Mouse (Mus musculus) stomach, postnatal 0 days (tissue): ENCODE results near the gene Rpl23a. TPM values are rescaled to one million over a fixed set of nuclear protein-coding genes. Genes with fewer than 3 reads are reported as not detected.

Experiments used
- ATAC-seq: fragments of 200-750 bp; cut with Nextera tagmentation; 2 replicates; pipeline ENCODE4 v1.8.0; 2017; ENCODE audit not compliant: low FRiP score, low TSS enrichment
- DNase-seq: peaks from one replicate; pipeline ENCODE4 v3.0.0-alpha.2; 2016; ENCODE audit warnings: low spot score
- H3K27ac ChIP-seq: fragments of 300-500 bp; sonication (generic); replicated peaks from 2 replicates; pipeline ENCODE4 v1.5.1; 2014; ENCODE audit warnings: mild to moderate bottlenecking, control low read depth
- H3K27me3 ChIP-seq: fragments of 300-500 bp; sonication (generic); 2 replicates; pipeline ENCODE4 v1.6.1; 2014; ENCODE audit warnings: low read length; ENCODE audit not compliant: control insufficient read depth, insufficient read depth
- H3K36me3 ChIP-seq: fragments of 300-500 bp; sonication (generic); 2 replicates; pipeline ENCODE4 v1.6.1; 2014; ENCODE audit warnings: low read length, mixed read lengths; ENCODE audit not compliant: control insufficient read depth, insufficient read depth
- H3K4me1 ChIP-seq: fragments of 300-500 bp; sonication (generic); replicated peaks from 2 replicates; pipeline ENCODE4 v1.6.1; 2014; ENCODE audit warnings: antibody characterized with exemption; ENCODE audit not compliant: control insufficient read depth, insufficient read depth
- H3K4me2 ChIP-seq: fragments of 300-500 bp; sonication (generic); replicated peaks from 2 replicates; pipeline ENCODE4 v1.6.1; 2014; ENCODE audit warnings: low read depth, mild to moderate bottlenecking, control low read depth, moderate library complexity
- H3K4me3 ChIP-seq: fragments of 300-500 bp; sonication (generic); 2 replicates; pipeline ENCODE4 v1.5.1; 2014; ENCODE audit warnings: low read depth, low read length, control low read depth
- H3K9ac ChIP-seq: fragments of 300-500 bp; sonication (generic); 2 replicates; pipeline ENCODE4 v1.6.1; 2014; ENCODE audit warnings: mild to moderate bottlenecking, low read length, control low read depth, mixed read lengths
- H3K9me3 ChIP-seq: fragments of 300-500 bp; sonication (generic); 2 replicates; pipeline ENCODE4 v1.6.1; 2016; ENCODE audit warnings: low read length; ENCODE audit not compliant: control insufficient read depth
- CTCF ChIP-seq: IDR thresholded peaks from 2 replicates; pipeline ENCODE4 v1.5.1; 2016; ENCODE audit warnings: antibody characterized with exemption, low read depth, mild to moderate bottlenecking, moderate library complexity
- EP300 ChIP-seq: optimal IDR thresholded peaks from 2 replicates; pipeline ENCODE3; 2016; ENCODE audit warnings: antibody characterized with exemption
- WGBS: fragments of 180-500 bp; shearing (Covaris S2); extraction: QIAGEN DNeasy Blood & Tissue Kit; methylation state at CpG from one replicate; pipeline ENCODE4 v1.1.7; 2014; 5-methylcytosine and 5-hydroxymethylcytosine counted together
- polyA plus RNA-seq: library from polyadenylated mRNA; unstranded; fragments of >200 nt; fragmentation: Nextera tagmentation; extraction: Ambion mirVana; gene quantifications from 2 replicates; pipeline ENCODE4 v1.2.1, GENCODE M21; 2015

The Rpl23a gene
- polyA plus RNA-seq, 1 experiment from 2014 or later, result 1,145 TPM

DNA sequence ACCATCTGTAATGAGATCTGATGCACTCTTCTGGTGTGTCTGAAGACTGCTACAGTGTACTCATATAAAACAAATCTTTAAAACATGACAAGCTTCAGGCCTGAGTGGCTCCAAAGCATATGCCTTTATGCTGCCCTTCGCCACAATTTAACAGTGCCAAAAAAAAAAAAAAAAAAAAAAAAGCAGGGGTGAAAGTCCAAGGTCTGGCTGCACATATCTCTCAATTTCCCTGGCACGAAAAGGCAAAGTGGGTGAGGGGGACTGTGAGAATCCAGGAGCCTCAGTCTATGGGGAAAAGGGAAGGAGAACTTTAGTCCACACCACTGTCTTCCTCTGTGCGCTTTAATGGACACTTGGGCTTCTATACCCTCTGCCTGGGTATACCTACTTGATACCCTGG lies 19.0 kb upstream of the Rpl23a start:
- WGBS, result 90% methylated on average over 3 of the region's 3 CpGs
- H3K4me3 ChIP-seq, result no peak overlapping the region
- H3K9ac ChIP-seq, result no peak overlapping the region
- H3K4me2 ChIP-seq, result no peak overlapping the region
- no peaks in the 10 kb centered on the region for H3K9me3 ChIP-seq
- H3K27ac ChIP-seq, result no peak overlapping the region
- no peak for ATAC-seq
- H3K4me1 ChIP-seq, result no peaks in the 10 kb centered on the region
- no peak for TF ChIP-seq CTCF
- H3K36me3 ChIP-seq, result peaks cover 16% of the 10 kb centered on the region; the same call in 1 of the 2 replicates
- no peaks in the 10 kb centered on the region for H3K27me3 ChIP-seq
- DNase-seq, result no peak

GRCm38 (mm10) chr11:78195101-78195863 lies 11.9 kb upstream of the Rpl23a start:
- Histone ChIP-seq H3K4me2 (peak overlapping the region; percentile 69), H3K27ac (no peak overlapping the region), H3K36me3 (peaks cover 7% of the 10 kb centered on the region), H3K4me1 (no peaks in the 10 kb centered on the region), H3K4me3 (peak overlapping the region; percentile 55), H3K9ac (peak overlapping the region; percentile 50), H3K9me3 (no peaks in the 10 kb centered on the region), H3K27me3 (no peaks in the 10 kb centered on the region)
- WGBS, result 56% methylated on average over 22 of the region's 23 CpGs
- ATAC-seq, result no peak
- TF ChIP-seq EP300 (no peak), CTCF (no peak)
- DNase-seq, result no peak

DNA sequence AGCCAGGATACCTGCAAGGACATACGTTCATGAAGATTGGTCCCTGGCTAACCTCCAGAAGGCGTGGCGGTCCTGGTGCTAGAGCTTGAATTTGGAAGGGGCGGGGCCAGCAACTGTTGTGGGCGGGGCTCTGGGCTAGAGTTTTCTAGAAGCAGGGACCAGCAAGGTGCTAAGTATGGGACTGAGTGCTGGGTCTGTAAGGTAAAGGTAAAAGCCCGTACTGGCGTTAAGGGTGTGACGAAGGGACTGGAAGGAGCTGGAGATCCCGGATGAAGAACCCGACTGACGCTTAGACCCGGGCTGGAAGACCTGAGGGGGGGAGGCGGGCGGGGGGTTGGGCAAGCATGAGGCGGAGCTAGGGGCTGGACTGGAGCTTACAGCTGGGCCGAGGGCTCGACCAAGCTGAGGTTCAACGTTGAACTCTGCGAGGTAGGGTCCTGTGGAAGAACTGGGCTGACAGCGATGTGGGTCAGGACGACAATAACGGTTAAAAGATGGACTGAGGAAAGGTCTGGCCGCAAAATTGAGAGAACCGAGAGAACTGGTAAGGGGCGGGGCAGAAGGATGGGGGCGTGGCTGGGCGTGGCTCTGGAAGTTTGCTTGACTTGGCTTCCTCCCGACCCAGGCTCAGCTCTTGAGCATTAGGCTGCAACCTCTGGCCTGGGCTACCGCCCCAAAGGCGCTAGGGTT lies 11.2 kb upstream of the Rpl23a start:
- Histone ChIP-seq H3K4me1 (no peaks in the 10 kb centered on the region), H3K27me3 (no peaks in the 10 kb centered on the region), H3K9ac (peak overlapping the region; percentile 50), H3K9me3 (no peaks in the 10 kb centered on the region), H3K36me3 (peaks cover 7% of the 10 kb centered on the region), H3K4me3 (peak overlapping the region; percentile 55), H3K4me2 (peak overlapping the region; percentile 69), H3K27ac (0 out of 2 replicates have a peak overlapping the region, but pooled peaks have one; percentile 13)
- WGBS, result 3% methylated on average over 30 of the region's 30 CpGs
- ATAC-seq (peak; percentile 80), DNase-seq (peak; percentile 84)
- TF ChIP-seq EP300 (no peak), CTCF (no peak)

- no peaks in the 10 kb centered on the region for H3K4me1 ChIP-seq
- no peak for TF ChIP-seq EP300
- TF ChIP-seq CTCF, result no peak
- peak within 1 kb of the TSS; percentile 69 for H3K4me2 ChIP-seq
- H3K4me3 ChIP-seq, result peak within 1 kb of the TSS; percentile 55
- ATAC-seq, result no peak
- H3K9ac ChIP-seq, result 0 out of 2 replicates have a peak within 1 kb of the TSS, but pooled peaks have one; percentile 5
- DNase-seq, result no peak
- no peaks in the 10 kb centered on the region for H3K27me3 ChIP-seq
- H3K9me3 ChIP-seq, result no peaks in the 10 kb centered on the region
- peaks cover 7% of the 10 kb centered on the region for H3K36me3 ChIP-seq
- 48% methylated on average over 1 of the region's 1 CpGs for WGBS
- 0 out of 2 replicates have a peak within 1 kb of the TSS, but pooled peaks have one; percentile 13 for H3K27ac ChIP-seq
Observed at GRCm38 (mm10) chr11:78193113-78193512, 9.7 kb upstream of the Rpl23a start, which contains the start of gene Proca1. TSS of gene Proca1 (plus strand) at chr11:78193392.

GRCm38 (mm10) chr11:78190041-78190440 lies 6.7 kb upstream of the Rpl23a start:
- no peaks in the 10 kb centered on the region for H3K4me1 ChIP-seq
- H3K36me3 ChIP-seq, result peaks cover 7% of the 10 kb centered on the region
- no peaks in the 10 kb centered on the region for H3K27me3 ChIP-seq
- no peak overlapping the region for H3K4me3 ChIP-seq
- peak overlapping the region; percentile 88 for H3K4me2 ChIP-seq
- TF ChIP-seq EP300, result no peak
- TF ChIP-seq CTCF, result no peak
- H3K27ac ChIP-seq, result no peak overlapping the region
- DNase-seq (no peak), ATAC-seq (no peak)
- H3K9ac ChIP-seq, result no peak overlapping the region; the same call in 1 of the 2 replicates
- WGBS, result 49% methylated on average over 6 of the region's 6 CpGs
- no peaks in the 10 kb centered on the region for H3K9me3 ChIP-seq
